Mouse (Mus musculus): ENCODE results near the gene Ms4a5. TPM values are rescaled to one million over a fixed set of nuclear protein-coding genes. Genes with fewer than 3 reads are reported as not detected.
A peak's percentile ranks its signal among the peaks of the same experiment; 100 is the strongest.

Gene Ms4a5
- polyA plus RNA-seq, 1 experiment: not detected

DNA sequence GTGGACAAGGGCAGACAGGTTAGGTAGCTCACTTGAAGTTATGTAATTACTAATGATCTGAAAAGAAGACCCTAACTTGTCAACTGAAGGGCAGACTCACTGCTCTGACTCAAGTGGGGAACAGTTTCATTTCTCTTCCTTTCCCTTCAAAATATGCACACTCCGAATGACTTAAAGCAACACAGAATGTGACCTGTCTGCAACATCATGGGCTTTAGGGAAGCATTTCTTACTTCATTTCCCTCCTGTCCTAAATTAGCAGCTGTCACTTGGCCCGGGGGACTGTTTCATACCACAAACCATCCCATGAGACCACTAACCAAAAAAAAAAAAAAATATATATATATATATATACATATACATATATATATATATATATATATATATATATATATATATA, 22.2 kb downstream of the Ms4a5 start:
- Histone ChIP-seq H3K27me3 (replicated peaks; ENCODE audit: control insufficient read depth, insufficient read depth, low read length) (no peaks in the 10 kb centered on the region; the same call in 1 of the 2 replicates), H3K27ac (ENCODE audit: insufficient read depth, low read depth, low read length) (no peak overlapping the region), H3K36me3 (ENCODE audit: control insufficient read depth, insufficient read depth, low read length) (no peaks in the 10 kb centered on the region), H3K4me3 (ENCODE audit: insufficient read depth, low read depth, low read length) (no peak overlapping the region), H3K4me1 (ENCODE audit: control insufficient read depth, insufficient read depth, low read length) (no peaks in the 10 kb centered on the region)
- no peak for DNase-seq
- 78% methylated on average over 2 of the region's 2 CpGs for WGBS
- TF ChIP-seq CTCF (conservative IDR thresholded peaks at IDR 0.05; ENCODE audit: insufficient read depth, insufficient read length, low read depth, low read length): no peak
- no peak for TF ChIP-seq POLR2A (IDR thresholded peaks at IDR 0.05; ENCODE audit: low read depth, low read length)

GRCm38 (mm10) chr19:11244230-11244629, 39.4 kb downstream of the Ms4a5 start:
- DNase-seq: peak; percentile 8
- no peaks in the 10 kb centered on the region for H3K27me3 ChIP-seq (replicated peaks; ENCODE audit: control insufficient read depth, insufficient read depth, low read length)
- TF ChIP-seq POLR2A (IDR thresholded peaks at IDR 0.05; ENCODE audit: low read depth, low read length) (no peak), CTCF (conservative IDR thresholded peaks at IDR 0.05; ENCODE audit: insufficient read depth, insufficient read length, low read depth, low read length) (no peak)
- H3K4me1 ChIP-seq (ENCODE audit: control insufficient read depth, insufficient read depth, low read length): no peaks in the 10 kb centered on the region
- no peak overlapping the region for H3K4me3 ChIP-seq (ENCODE audit: insufficient read depth, low read depth, low read length)
- H3K36me3 ChIP-seq (ENCODE audit: control insufficient read depth, insufficient read depth, low read length): no peaks in the 10 kb centered on the region
- H3K27ac ChIP-seq (ENCODE audit: insufficient read depth, low read depth, low read length): no peak overlapping the region

DNA sequence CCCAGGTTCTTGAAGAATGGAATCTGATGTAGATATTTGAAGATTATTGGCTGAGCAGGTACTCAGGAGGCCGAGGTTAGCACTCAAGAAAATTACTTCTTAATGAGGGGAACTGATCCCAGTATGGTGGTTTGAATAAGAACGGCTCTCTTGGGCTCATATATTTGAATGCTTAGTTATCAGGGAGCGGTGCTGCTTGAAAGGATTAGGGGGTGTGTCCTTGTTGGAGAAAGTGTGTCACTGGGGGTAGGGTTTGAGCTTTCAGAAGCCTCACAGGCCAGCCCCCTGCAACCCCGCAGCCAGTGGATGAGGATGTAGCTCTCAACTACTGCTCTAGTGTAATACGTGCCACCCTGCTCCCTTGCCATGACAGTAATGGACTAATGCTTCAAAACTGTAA, 41.1 kb downstream of the Ms4a5 start:
- no peak for DNase-seq
- H3K36me3 ChIP-seq (ENCODE audit: control insufficient read depth, insufficient read depth, low read length): no peaks in the 10 kb centered on the region
- WGBS: 60% methylated on average over 5 of the region's 5 CpGs
- no peaks in the 10 kb centered on the region for H3K4me1 ChIP-seq (ENCODE audit: control insufficient read depth, insufficient read depth, low read length)
- no peak overlapping the region for H3K27ac ChIP-seq (ENCODE audit: insufficient read depth, low read depth, low read length)
- no peak overlapping the region for H3K4me3 ChIP-seq (ENCODE audit: insufficient read depth, low read depth, low read length)
- TF ChIP-seq CTCF (conservative IDR thresholded peaks at IDR 0.05; ENCODE audit: insufficient read depth, insufficient read length, low read depth, low read length): no peak
- TF ChIP-seq POLR2A (IDR thresholded peaks at IDR 0.05; ENCODE audit: low read depth, low read length): no peak
- no peaks in the 10 kb centered on the region for H3K27me3 ChIP-seq (replicated peaks; ENCODE audit: control insufficient read depth, insufficient read depth, low read length)

DNA sequence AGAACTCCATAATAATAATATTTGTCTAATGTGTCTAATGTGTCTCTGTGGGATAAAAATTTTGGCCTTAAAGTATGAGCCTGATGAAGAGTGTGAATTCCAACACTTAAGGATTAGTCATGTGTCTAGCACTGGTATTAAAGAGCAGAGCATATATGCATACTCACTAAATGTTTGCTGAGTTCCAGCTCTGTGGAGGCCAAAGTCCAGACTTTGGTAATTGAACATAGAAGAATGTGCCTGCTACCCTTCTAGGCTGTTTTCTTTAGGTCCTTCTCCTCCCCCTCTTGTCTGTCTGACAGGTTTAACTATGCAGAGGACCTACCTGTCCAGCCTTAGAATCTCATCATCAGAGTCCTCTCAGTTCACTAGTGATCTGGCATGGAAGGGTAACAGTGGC, 47.9 kb downstream of the Ms4a5 start:
- no peak overlapping the region for H3K4me3 ChIP-seq (ENCODE audit: insufficient read depth, low read depth, low read length)
- no peak overlapping the region for H3K27ac ChIP-seq (ENCODE audit: insufficient read depth, low read depth, low read length)
- H3K36me3 ChIP-seq (ENCODE audit: control insufficient read depth, insufficient read depth, low read length): no peaks in the 10 kb centered on the region
- DNase-seq: no peak
- no peaks in the 10 kb centered on the region for H3K4me1 ChIP-seq (ENCODE audit: control insufficient read depth, insufficient read depth, low read length)
- H3K27me3 ChIP-seq (replicated peaks; ENCODE audit: control insufficient read depth, insufficient read depth, low read length): no peaks in the 10 kb centered on the region
- TF ChIP-seq CTCF (conservative IDR thresholded peaks at IDR 0.05; ENCODE audit: insufficient read depth, insufficient read length, low read depth, low read length) (no peak), POLR2A (IDR thresholded peaks at IDR 0.05; ENCODE audit: low read depth, low read length) (no peak)

- WGBS: 65% methylated on average over 5 of the region's 5 CpGs
- H3K27ac ChIP-seq (ENCODE audit: insufficient read depth, low read depth, low read length): no peak overlapping the region
- H3K27me3 ChIP-seq (replicated peaks; ENCODE audit: control insufficient read depth, insufficient read depth, low read length): no peaks in the 10 kb centered on the region
- H3K4me3 ChIP-seq (ENCODE audit: insufficient read depth, low read depth, low read length): no peak overlapping the region
- H3K36me3 ChIP-seq (ENCODE audit: control insufficient read depth, insufficient read depth, low read length): no peaks in the 10 kb centered on the region
- no peak for DNase-seq
- no peak for TF ChIP-seq CTCF (conservative IDR thresholded peaks at IDR 0.05; ENCODE audit: insufficient read depth, insufficient read length, low read depth, low read length)
- no peak for TF ChIP-seq POLR2A (IDR thresholded peaks at IDR 0.05; ENCODE audit: low read depth, low read length)
- H3K4me1 ChIP-seq (ENCODE audit: control insufficient read depth, insufficient read depth, low read length): no peaks in the 10 kb centered on the region
Observed at GRCm38 (mm10) chr19:11234921-11235735, 48.5 kb downstream of the Ms4a5 start.

GRCm38 (mm10) chr19:11234244-11234643, 49.4 kb downstream of the Ms4a5 start:
- no peak for DNase-seq
- WGBS: 62% methylated on average over 5 of the region's 5 CpGs
- no peak for TF ChIP-seq POLR2A (IDR thresholded peaks at IDR 0.05; ENCODE audit: low read depth, low read length)
- no peak for TF ChIP-seq CTCF (conservative IDR thresholded peaks at IDR 0.05; ENCODE audit: insufficient read depth, insufficient read length, low read depth, low read length)
- no peaks in the 10 kb centered on the region for H3K27me3 ChIP-seq (replicated peaks; ENCODE audit: control insufficient read depth, insufficient read depth, low read length)
- no peaks in the 10 kb centered on the region for H3K36me3 ChIP-seq (ENCODE audit: control insufficient read depth, insufficient read depth, low read length)
- H3K4me1 ChIP-seq (ENCODE audit: control insufficient read depth, insufficient read depth, low read length): no peaks in the 10 kb centered on the region
- no peak overlapping the region for H3K4me3 ChIP-seq (ENCODE audit: insufficient read depth, low read depth, low read length)
- no peak overlapping the region for H3K27ac ChIP-seq (ENCODE audit: insufficient read depth, low read depth, low read length)

GRCm38 (mm10) chr19:11232348-11232747, 51.3 kb downstream of the Ms4a5 start, which contains the start of gene Ms4a12:
Gene Ms4a12 (minus strand): TSS chr19:11232448.
- 69% methylated on average over 5 of the region's 5 CpGs for WGBS
- H3K4me1 ChIP-seq (ENCODE audit: control insufficient read depth, insufficient read depth, low read length): no peaks in the 10 kb centered on the region
- H3K36me3 ChIP-seq (ENCODE audit: control insufficient read depth, insufficient read depth, low read length): no peaks in the 10 kb centered on the region
- H3K27ac ChIP-seq (ENCODE audit: insufficient read depth, low read depth, low read length): no peak within 1 kb of the TSS
- H3K27me3 ChIP-seq (replicated peaks; ENCODE audit: control insufficient read depth, insufficient read depth, low read length): no peaks in the 10 kb centered on the region
- no peak for DNase-seq
- TF ChIP-seq CTCF (conservative IDR thresholded peaks at IDR 0.05; ENCODE audit: insufficient read depth, insufficient read length, low read depth, low read length) (no peak), POLR2A (IDR thresholded peaks at IDR 0.05; ENCODE audit: low read depth, low read length) (no peak)
- no peak within 1 kb of the TSS for H3K4me3 ChIP-seq (ENCODE audit: insufficient read depth, low read depth, low read length)

Other genes starting within 250 kb of the Ms4a5 start
- 0.43 and 0.86 TPM in 2 replicates for gene Ms4a8a, start 202.8 kb downstream of the Ms4a5 start, polyA plus RNA-seq (2012; rRNA removed)
- 0.10 TPM in 1 of 2 replicates, not detected in the other for gene 1700017D01Rik, start 153.0 kb downstream of the Ms4a5 start, polyA plus RNA-seq (2012; rRNA removed)
- not detected in 2 replicates for gene 1700025F22Rik, start 118.6 kb downstream of the Ms4a5 start, polyA plus RNA-seq (2012; rRNA removed)
- gene Ms4a13, start 87.1 kb downstream of the Ms4a5 start, polyA plus RNA-seq (2012; rRNA removed): not detected in 2 replicates
- not detected in 2 replicates for gene Ms4a12, start 51.4 kb downstream of the Ms4a5 start, polyA plus RNA-seq (2012; rRNA removed)
- gene Ms4a1, start 17.6 kb downstream of the Ms4a5 start, polyA plus RNA-seq (2012; rRNA removed): 0.07 and 1.9 TPM in 2 replicates
- gene Ms4a14, start 30.6 kb upstream of the Ms4a5 start, polyA plus RNA-seq (2012; rRNA removed): 0.08 TPM in 2 replicates
- gene Ms4a7, start 52.3 kb upstream of the Ms4a5 start, polyA plus RNA-seq (2012; rRNA removed): 1.2 and 2.0 TPM in 2 replicates
- gene Ms4a4a, start 91.7 kb upstream of the Ms4a5 start, polyA plus RNA-seq (2012; rRNA removed): 0.09 TPM in 1 of 2 replicates, not detected in the other
- gene Ms4a4c, start 120.9 kb upstream of the Ms4a5 start, polyA plus RNA-seq (2012; rRNA removed): 0.24 and 1.7 TPM in 2 replicates
- 1.4 and 12.3 TPM in 2 replicates for gene Ms4a4b, start 159.7 kb upstream of the Ms4a5 start, polyA plus RNA-seq (2012; rRNA removed)
- gene Ms4a6c, start 185.5 kb upstream of the Ms4a5 start, polyA plus RNA-seq (2012; rRNA removed): 1.7 and 3.0 TPM in 2 replicates
- 0.18 and 3.0 TPM in 2 replicates for gene Gm8369, start 202.1 kb upstream of the Ms4a5 start, polyA plus RNA-seq (2012; rRNA removed)
- 1.3 and 6.8 TPM in 2 replicates for gene Ms4a6b, start 232.6 kb upstream of the Ms4a5 start, polyA plus RNA-seq (2012; rRNA removed)

Measured in kidney, adult 2 months (tissue).